Mouse (Mus musculus) ES-E14 (cell line): ENCODE measurements around the gene Emb.

Experiments used
- HCFC1 ChIP-seq: IDR thresholded peaks from 2 replicates; pipeline ENCODE4 v1.6.1; 2012; ENCODE audit warnings: low read length, inconsistent platforms, borderline replicate concordance; ENCODE audit not compliant: insufficient read depth
- ZC3H11A ChIP-seq: IDR thresholded peaks from 2 replicates; pipeline ENCODE4 v1.6.1; 2012; ENCODE audit warnings: low read depth, mild to moderate bottlenecking, inconsistent platforms, low read length, borderline replicate concordance

DNA sequence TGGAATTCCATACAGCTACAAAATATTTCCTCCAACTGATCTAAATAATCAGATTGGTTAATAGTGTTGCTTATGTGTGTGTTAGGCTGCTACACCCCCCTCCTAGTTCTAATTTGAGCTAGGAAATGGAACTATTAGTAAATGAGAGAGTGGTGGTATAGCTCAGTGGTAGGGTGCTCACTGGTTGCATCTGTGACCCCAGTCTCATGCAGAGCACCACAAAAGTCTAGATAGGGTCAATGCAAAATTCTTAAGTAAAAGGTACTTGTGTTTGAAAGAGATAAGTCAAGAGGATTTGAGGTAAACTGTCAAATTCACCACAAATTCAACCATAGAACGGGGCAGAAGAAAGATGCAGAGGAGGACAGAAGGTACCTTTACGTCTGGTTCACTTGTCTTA is 10.7 kb upstream of the Emb start:
- TF ChIP-seq HCFC1 (no peak), ZC3H11A (no peak)
